Mouse (Mus musculus) monocyte, adult 5-6 weeks (primary cell): Measurements from ENCODE around the gene Hsh2d. TPM values are rescaled to one million over a fixed set of nuclear protein-coding genes. Genes with fewer than 3 reads are reported as not detected.

Experiments used
- ATAC-seq: fragments of 153-309, 156-312 bp; replicated peaks from 2 replicates; pipeline ENCODE4 v1.8.0; 2017; ENCODE audit warnings: mild to moderate bottlenecking; ENCODE audit not compliant: low TSS enrichment, insufficient number of reproducible peaks, severe bottlenecking, poor library complexity, low FRiP score
- total RNA-seq: library from RNA; stranded (forward); fragments of 200-1000, 200-491, 200-594 nt; gene quantifications from 3 replicates; pipeline ENCODE4 v1.2.3, GENCODE M21; 2017

Hsh2d gene
- 1.2 to 5.8 TPM (median 4.8 TPM) in 3 replicates for total RNA-seq

DNA sequence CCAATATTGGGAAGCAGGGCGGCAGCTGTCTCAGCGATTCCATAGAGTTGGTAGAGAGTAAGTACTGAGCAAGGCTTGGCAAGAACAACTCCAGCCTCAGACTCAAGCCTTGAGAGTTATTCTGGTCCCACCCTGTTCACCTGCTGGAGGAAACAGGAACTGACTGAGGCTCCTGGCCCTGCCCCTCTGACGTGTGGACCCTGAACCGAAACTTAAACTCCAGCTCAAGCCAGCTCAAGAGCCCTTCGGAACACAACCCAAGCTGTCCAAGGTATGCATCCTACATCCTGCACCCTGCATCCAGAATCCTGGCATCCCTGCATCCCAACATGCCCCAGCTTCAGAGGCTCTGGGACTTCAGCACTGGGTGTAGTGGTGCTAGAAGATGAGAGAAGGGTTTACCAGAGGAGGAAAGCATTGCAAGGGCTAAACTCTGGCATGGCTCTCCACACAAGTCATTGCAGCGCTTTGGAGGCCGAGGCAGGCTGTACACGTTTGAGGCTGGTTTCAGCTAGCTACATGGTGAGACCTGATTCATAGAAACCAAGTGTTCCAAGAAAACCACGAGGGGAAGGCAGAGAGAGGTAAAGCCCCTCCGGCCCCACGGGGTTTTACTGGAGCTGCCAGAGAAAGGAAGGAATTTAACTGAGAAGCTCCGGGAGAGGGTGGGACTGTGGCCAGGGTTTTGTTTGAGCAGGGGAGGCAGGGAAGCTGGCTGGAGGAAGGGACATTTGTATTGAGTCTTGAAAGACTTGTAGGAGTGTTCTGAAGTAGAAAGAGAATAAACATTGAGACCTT lies at the start of gene Hsh2d:
TSS of gene Hsh2d (plus strand) at position 222 of the 798 bp plus-strand sequence.
- ATAC-seq, result peak; percentile 91

DNA sequence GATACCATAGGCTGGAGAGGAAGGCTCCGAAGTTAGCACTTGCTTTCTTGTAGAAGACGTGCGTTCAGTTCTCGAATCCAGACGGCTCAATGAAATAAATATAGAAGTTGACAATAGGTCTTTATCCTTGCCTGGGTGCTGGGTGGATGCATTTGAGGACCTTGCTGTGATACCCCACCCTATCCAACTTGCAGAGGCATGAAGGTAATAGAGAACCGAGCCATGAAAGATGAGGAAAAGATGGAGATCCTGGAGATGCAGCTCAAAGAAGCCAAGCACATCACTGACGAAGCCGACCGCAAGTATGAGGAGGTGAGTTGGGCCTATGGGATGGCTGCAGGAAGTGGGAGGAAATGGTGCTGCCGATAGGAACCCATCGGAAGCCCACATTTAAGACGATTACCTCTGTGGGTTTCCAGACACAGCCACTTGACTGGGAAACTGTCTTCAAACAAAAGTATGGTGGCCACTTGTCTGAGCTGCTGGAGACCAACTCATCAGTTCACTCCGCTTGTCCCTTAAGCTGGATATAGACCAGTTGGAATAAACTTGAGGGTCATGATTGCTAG lies 46.1 kb upstream of the Hsh2d start:
- no peak for ATAC-seq

GRCm38 (mm10) chr8:72144345-72144975 lies 45.0 kb upstream of the Hsh2d start:
- peak; percentile 80 for ATAC-seq

GRCm38 (mm10) chr8:72145511-72145910 lies 43.9 kb upstream of the Hsh2d start:
- ATAC-seq, result no peak

GRCm38 (mm10) chr8:72146056-72146455 lies 43.4 kb upstream of the Hsh2d start:
- no peak for ATAC-seq

- no peak for ATAC-seq
Observed at GRCm38 (mm10) chr8:72146556-72146955, 42.9 kb upstream of the Hsh2d start.

DNA sequence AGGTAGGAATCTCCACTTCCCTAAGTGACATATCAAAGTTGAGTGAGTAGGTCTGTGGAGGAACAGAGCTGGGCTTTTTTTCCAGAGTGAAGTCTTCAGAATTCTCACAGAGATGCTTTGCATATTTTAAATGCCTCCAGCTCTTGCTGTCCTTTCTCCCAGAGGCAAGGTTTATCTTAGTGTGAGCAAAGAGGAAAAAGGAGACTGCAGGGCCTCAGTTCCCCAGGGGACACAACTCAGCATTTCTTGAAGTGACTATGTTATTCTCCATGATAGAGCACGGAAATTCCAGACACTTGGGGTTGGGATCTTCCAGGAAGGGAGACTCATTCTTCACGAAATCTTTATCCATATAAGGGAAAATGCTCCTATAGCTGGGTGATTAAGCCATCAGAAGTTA lies 42.2 kb upstream of the Hsh2d start:
- no peak for ATAC-seq

DNA sequence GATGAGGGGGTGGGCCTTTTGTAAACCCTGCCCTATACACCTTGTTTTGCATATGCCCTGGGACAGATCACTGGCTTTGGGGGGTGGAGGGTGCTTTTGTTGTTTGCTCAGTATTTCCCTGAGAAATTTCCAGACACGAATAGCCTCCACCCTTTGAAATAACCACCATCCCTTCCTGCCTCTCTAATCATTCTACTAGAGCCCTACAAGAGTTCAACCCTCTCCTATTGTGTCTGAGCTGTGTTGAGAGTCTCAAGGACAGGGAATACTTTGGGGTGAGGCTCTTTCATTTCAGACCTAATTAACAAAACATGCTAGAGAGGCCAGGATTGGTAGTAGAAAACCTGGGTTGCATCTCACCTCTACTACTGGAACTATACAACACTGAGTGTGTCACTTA lies 40.4 kb upstream of the Hsh2d start:
- ATAC-seq, result no peak

DNA sequence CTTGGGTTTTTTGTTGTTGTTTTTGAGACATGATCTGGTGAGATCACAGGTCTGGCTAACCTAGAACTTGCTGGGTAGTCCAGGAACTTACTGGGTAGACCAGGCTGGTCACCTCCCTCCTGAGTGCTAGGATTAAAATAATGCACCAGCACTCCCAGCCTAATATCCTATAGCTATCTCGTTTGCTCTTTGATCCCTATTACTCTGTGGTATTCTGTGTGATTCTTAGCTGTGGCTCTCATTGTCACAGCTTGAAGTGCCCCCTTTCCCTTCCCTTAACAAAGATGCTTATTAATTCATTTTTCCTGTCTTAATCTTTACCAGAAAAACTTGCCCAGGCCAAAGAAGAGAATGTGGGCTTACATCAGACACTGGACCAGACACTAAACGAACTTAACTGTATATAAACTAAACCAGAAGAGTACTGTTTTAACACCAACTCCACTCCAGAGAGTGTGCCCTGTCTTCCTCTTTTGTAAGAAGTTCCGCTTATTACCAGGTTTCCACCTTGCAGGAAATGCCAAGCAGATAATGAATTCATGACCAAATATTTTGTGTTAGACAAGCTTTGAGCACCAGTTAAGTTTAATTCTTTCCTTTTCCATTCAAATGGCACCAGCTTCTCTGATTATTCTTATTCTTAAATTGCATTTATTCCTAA lies 37.9 kb upstream of the Hsh2d start:
- peak; percentile 66 for ATAC-seq

GRCm38 (mm10) chr8:72153382-72153781 lies 36.1 kb upstream of the Hsh2d start:
- ATAC-seq, result no peak

- ATAC-seq, result no peak
Observed at GRCm38 (mm10) chr8:72158096-72158495, 31.3 kb upstream of the Hsh2d start.

- no peak for ATAC-seq
Observed at GRCm38 (mm10) chr8:72158726-72159125, 30.7 kb upstream of the Hsh2d start.

DNA sequence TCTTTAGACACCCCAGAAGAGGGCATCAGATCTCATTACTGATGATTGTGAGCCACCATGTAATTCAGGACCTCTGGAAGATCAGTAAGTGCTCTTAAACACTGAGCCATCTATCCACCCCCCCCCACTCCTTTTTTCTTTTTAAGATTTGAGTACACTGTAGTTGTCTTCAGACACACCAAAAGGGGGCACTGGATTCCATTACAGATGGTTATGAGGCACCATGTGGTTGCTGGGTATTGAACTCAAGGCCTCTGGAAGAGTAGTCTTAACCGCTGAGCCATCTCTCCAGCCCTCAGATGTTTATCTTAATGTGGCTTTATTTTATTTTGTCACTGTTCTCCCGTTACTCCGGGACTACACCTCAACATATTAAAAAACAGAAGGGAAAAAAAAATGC lies 29.4 kb upstream of the Hsh2d start:
- ATAC-seq, result no peak

DNA sequence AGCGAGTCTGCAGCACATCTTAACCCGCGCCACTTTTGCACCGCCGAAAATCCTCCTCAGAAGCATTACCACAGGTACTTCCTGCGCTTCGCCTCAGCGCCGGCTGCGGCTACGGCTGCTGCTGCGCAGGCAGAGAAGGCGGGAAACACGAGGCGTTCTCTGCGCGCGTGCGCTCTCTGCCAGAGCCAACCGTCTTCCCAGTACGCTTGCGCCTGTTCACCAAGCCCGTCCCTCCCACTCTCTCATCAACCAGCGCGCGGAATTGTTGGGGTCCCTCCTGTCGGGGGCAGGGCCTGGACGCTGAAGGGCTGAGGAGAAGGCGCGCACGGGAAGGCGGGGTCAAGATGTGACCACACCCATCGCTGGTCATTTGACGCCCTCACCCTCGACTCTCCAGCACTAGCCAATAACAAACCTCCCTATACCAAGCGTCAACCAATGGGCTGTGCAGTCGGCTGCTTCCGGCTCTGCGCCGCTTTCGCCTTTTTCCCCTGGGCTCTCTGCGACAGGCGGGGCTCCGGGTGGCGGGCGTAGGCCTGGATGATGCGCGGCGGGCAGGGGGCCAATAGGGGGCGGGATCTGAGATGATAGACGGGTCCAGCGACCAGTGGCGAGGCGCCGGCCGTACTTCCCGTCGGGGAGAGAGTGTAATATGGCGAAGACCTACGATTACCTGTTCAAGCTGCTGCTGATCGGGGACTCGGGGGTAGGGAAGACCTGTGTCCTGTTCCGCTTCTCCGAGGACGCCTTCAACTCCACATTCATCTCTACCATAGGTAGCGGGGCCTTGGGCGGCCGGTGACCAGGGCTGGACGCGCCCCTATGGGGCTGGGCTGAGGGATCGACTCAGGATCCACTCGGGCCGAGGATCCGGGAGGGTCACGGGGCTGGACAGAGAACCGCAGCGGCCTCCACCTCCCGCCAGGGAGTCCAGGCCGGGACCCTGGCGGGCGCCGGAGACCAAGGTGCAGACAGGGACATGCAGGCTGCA lies 28.4 kb upstream of the Hsh2d start, which contains the start of gene Rab8a:
TSS of gene Rab8a (plus strand) at position 494 of the 991 bp plus-strand sequence.
- ATAC-seq, result peak; percentile 95

DNA sequence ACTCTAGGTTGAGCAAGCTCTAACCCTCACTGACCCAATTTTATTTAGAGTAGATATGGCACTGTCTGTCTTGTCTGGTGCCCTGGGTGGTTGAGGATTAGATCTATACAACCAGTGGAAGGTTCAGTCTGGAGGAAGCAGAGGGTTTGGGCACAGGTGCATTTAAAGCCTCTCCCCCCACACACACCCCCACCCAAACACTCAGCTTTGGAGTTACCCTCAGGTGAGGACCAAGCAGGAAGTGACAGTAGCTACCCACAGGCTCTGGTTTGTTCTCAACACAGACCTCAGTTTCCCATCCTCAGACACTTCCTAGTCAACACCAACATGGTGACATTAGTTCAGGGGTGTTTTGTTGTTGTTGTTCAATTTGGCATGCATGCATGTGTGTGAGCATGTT lies 26.6 kb upstream of the Hsh2d start:
- ATAC-seq, result no peak

GRCm38 (mm10) chr8:72169098-72169668 lies 20.3 kb upstream of the Hsh2d start:
- peak; percentile 92 for ATAC-seq

- ATAC-seq, result no peak
Observed at GRCm38 (mm10) chr8:72169681-72170249, 19.7 kb upstream of the Hsh2d start.
